Mouse (Mus musculus) thymus, postnatal 14 days (tissue): ENCODE measurements around the gene Upk2.

Source experiments
- DNase-seq: peaks from one replicate; pipeline ENCODE4 v3.0.0; 2021

Upk2 gene

DNA sequence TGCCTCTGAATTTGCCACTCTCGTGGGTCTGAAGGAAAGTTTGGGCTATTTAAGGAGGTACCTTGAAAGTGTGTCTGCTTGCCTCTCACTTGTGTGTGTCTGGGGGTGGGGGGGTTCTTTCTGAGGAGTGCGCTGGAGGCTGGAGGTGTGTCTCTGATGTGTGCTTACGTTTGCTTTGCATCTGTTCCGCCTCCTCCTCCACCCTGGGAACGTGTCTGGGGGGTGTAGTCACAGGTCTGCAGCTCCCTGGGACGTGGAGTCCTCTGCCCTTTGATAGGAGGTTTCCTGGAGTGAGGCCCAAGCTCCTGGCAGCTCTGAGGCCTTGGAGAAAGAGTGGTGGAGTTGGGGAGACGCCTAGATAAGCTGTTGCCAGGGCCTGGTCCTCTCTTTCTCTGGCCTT is 32.7 kb upstream of the Upk2 start:
- peak; percentile 6 for DNase-seq

GRCm38 (mm10) chr9:44486741-44487421 is 32.1 kb upstream of the Upk2 start:
- no peak for DNase-seq

- DNase-seq: no peak
These were observed 31.6 kb upstream of the Upk2 start for GRCm38 (mm10) chr9:44486335-44486734.

DNA sequence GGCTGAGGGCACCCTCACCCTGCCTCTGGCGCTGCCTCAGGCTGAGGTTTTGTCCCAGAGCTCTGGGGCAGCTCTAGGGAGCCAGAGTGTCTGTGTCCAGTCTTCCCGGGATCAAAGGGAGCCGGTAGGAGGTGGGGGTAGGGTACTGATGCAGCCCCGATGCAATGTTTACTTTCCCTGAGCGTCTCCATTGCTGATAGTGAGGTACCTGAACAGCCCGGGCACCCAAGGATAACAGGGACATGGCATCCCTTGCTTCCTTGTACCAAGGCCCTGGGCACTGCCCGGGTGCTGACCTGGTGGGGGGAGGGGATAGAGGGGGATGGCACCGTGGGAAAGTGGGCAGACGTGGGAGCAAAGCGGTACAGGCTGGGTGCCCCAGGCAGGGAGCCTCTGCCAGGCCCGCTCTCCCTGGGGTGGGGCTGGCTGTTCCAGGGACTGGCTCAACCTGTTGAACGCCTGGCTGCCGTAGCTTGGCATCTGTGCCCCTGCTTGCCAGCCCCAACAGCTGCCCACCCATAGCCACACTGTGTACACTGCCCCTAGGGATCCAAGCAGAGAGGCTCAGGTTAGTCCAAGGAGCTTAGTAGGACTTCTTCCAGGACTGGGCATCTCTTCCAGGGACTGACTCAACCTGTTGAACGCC is 30.9 kb upstream of the Upk2 start:
- DNase-seq: peak; percentile 4

DNA sequence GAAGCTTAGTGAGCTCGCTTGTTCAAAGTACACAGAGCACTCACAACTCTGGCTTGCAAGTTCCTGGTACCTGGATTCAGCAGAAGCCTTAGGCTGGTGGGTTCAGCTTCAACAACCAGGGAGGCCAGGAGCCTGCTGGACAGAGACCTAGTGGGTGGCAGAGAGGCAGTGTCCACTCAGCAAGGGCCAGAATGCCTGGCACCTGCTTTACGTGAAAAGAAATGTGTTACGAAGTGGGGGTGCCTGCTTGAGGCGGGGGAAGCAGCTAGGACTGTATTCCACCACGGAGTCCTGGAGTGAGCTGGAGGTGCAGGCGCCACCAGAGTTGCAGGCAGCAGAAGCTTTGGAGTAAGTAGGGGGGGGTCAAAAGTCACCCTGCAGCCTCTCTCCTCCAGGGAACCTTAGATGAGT is 30.3 kb upstream of the Upk2 start:
- DNase-seq: no peak

DNA sequence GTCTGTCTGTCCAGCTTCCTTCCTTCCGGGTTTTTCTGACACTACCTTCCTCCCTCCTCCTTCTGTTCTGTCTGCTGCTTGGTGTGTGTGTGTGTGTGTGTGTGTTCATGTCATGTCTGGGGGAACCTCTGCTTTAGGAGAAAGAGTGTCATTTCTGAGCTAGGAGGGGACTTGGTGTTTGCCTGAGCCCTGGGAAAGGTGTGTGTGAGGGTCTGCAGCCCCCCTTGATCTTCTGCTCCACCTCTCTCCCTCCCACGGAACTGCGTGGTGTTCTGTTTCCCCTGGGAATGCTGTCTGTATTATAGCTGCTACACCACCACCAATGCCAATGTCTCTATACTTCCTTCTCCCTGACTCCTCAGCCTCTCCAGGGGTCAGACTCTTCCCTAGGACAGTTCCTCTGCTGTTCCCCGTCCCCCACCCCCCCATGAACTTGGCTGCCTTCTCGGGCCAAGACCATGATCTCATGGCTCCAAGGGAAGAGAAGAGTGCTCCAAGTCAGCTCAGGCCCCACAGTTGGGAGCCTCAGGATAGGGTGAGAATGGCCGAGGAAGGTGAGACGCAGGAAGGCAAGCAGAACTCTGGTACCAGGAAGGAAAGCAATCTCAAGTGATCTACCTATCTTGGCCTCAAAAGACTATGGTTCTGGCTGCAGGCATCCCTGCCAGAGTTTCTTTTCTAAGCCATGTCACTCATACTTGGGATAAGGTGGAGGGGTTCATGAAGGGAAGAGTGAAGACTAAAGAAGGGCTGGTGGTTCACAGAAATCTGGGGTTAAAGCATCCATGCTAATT is 29.7 kb upstream of the Upk2 start:
- no peak for DNase-seq

DNA sequence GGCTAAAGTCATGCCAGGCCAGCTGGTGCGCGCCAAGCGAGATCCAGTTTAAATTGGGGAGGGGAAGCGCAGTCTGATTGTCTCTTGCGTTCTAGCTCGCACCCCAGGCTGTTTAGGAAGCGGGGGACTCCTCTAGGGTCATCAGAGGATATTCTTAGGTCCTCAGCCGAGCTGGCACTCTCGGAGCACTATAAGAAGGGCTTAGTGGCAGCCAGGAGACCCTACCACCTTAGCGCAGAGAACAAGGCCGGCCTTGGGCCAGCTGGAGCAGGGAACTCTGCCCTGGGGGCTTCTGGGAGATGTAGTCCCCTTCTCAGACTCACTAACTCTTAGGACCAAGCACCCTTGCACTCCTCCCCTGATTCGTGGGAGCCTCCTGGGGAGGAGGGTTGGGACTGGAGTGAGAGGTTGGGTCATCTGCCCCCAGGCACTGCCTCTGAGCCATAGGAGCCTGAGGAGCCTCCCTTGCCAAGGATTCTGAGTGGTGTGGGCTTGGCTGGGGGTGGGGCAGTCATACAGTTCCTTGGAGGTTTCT is 28.8 kb upstream of the Upk2 start:
- DNase-seq: peak; percentile 70

- DNase-seq: peak; percentile 62
These were observed 28.3 kb upstream of the Upk2 start for GRCm38 (mm10) chr9:44483041-44483509.

GRCm38 (mm10) chr9:44482552-44482951 is 27.8 kb upstream of the Upk2 start, which contains the start of gene Bcl9l:
TSS of gene Bcl9l (plus strand) at chr9:44482825.
- peak; percentile 95 for DNase-seq

GRCm38 (mm10) chr9:44482112-44482511 is 27.3 kb upstream of the Upk2 start:
- no peak for DNase-seq

GRCm38 (mm10) chr9:44479628-44480428 is 25.1 kb upstream of the Upk2 start:
- peak; percentile 86 for DNase-seq

GRCm38 (mm10) chr9:44478959-44479605 is 24.3 kb upstream of the Upk2 start:
- DNase-seq: peak; percentile 53

DNA sequence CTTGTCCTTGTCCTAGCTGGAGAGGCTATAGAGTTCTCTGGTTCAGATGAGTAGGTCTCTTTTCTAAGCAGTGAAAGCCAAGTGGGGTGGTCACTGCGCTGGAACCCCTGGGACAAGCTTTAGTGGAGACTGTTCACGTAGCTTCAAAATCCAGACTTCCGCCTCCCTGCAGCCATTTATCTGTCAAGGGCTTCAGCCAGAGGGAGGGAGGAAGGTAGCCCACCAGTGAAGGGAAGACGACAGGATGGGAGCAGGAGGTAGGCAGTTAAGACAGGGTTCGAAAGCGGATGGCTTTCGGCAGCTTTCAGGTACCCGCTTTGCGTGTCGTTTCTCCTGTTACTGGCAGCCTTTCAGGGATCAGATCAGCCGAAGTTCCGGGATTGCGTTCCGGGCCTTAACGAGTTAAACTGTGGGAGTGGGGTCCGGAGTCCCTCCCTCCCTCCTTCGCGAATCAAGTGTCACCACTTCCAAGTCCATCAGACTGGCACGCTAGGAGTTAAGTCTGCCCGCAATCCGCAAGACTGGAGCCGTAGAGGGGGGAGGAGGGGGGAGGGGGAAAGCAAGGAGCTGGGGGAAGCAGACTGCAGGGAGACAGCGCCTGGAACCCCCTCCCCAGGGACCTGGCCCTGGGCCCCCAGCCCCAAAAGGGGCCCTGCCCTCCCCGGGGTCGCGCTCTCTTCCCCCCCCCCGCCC is 23.6 kb upstream of the Upk2 start:
- DNase-seq: peak; percentile 42

GRCm38 (mm10) chr9:44477339-44478228 is 22.8 kb upstream of the Upk2 start:
- DNase-seq: peak; percentile 67

DNA sequence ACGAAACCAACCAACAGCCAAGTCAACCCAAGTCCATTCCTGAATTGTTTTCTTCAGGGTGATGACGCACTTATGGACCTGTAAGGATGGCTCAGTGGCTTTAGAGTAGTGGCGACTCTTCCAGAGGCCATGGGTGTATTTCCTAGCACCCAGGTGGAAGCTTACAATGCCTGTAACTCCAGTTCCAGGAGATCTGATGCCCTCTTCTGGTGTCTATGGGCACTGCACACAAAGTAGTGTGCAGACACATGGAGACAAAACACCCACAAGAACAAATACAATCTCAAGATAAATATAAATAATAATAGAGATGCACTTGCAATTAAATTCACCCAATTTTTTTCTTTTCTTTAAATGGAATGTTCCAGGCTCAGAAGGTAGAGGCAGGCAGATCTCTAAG is 21.2 kb upstream of the Upk2 start:
- DNase-seq: no peak

- DNase-seq: no peak
These were observed 19.6 kb upstream of the Upk2 start for GRCm38 (mm10) chr9:44474327-44474726.

DNA sequence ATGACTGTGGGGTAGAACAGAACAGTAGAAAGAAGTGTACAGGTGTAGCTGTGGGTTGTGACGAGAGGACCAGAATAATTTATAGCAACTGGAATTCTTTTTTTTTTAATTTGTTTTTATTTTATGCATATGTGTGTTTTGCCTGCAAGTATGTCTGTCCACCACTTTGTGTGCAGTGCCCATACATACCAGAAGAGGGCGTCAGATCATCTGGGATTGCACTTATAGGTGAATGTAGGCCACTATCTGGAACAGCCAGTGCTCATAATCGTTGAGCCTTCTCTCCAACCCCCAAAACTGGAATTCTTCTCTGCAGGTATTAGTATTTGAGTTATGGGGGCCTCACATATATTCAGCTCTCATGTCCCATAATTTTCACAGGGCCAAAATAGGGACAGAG is 18.4 kb upstream of the Upk2 start:
- no peak for DNase-seq

GRCm38 (mm10) chr9:44468800-44469199 is 14.0 kb upstream of the Upk2 start:
- no peak for DNase-seq

DNA sequence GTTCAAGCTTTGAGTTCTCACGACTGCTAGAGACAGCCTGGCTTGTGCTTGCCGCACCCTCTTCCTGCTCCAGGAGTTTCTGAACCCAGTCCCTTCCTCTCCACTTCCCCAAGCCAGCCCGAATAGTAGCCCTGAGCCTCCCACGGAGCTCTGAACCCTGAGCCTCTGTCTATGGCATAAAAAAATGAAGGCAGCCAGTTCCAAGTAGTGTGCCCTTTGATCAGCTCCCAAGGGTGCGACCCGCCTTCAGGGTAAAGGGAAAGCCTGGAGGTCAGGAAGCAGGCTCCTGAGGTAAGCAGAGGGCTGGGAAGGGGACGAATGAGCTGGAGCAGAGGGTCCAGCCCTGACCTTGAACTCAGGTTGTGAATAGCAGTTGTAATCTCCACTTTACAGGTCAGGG is 13.4 kb upstream of the Upk2 start:
- no peak for DNase-seq

- no peak for DNase-seq
These were observed 7.2 kb upstream of the Upk2 start for GRCm38 (mm10) chr9:44461950-44462349.
